In the genomic region with DNA sequence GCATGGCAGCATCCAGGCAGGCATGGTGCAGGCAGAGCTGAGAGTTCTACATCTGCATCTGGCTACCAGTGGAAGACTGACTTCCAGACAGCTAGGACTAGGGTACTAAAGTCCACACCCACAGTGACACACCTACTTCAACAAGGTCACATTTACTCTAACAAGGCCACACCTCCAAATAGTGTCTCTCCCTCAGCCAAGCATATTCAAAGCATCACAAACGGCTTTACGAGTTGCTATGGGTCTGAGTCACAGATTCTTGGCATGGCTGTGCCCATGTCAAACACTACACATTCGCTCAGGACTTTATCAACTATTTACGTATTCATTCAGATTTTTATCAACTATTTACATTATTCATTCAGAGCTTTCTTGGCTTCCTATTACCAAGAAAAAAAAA, we compare ENCODE assay signal across 20 mouse cellular contexts. TPM values are rescaled to one million over a fixed set of nuclear protein-coding genes. Genes with fewer than 3 reads are reported as not detected.
DNase-seq lines count a peak whose midpoint lies in the region; ATAC-seq and TF ChIP-seq lines count a peak whose summit lies in the region.
"Had no signal": no experiment of that assay in that cellular context is flagged by ENCODE, and none has a peak within 500 bp of the region (broad histone marks: within the 10 kb centered on the region; RNA-seq: fewer than 3 reads in every experiment).

No protein-coding gene starts in this region.

- no peaks in the 10 kb centered on the region for H3K27me3 ChIP-seq in lung, postnatal 0 days (replicated peaks; ENCODE audit: insufficient read depth, low read length)
- H3K27me3 ChIP-seq in heart, embryonic 11.5 days (ENCODE audit: control insufficient read depth, insufficient read depth, low read length): no peaks in the 10 kb centered on the region
- no peaks in the 10 kb centered on the region for H3K27me3 ChIP-seq in forebrain, embryonic 16.5 days (replicated peaks; ENCODE audit: control insufficient read depth, insufficient read depth, low read length)
- H3K27me3 ChIP-seq: CH12.LX; embryonic facial prominence, embryonic 12.5 days; forebrain, embryonic 13.5 days; heart, embryonic 12.5 days; limb, embryonic 12.5 days; liver, embryonic 12.5 days had no signal

- no peak overlapping the region for H3K4me3 ChIP-seq in lung, postnatal 0 days (ENCODE audit: low read depth, low read length)
- H3K4me3 ChIP-seq in heart, embryonic 11.5 days (ENCODE audit: low read depth, low read length): no peak overlapping the region
- no peak overlapping the region for H3K4me3 ChIP-seq in forebrain, embryonic 16.5 days (replicated peaks; ENCODE audit: low read length)
- H3K4me3 ChIP-seq: embryonic facial prominence, embryonic 12.5 days; erythroblast, embryonic 14.5 days; forebrain, embryonic 13.5 days; heart, embryonic 12.5 days; limb, embryonic 12.5 days; liver, embryonic 12.5 days had no signal

- no peak for TF ChIP-seq CTCF in lung, postnatal 0 days (IDR thresholded peaks at IDR 0.05)

- no peak overlapping the region for H3K4me2 ChIP-seq in lung, postnatal 0 days (replicated peaks; ENCODE audit: low read depth, low read length)
- H3K4me2 ChIP-seq in heart, embryonic 11.5 days: no peak overlapping the region
- H3K4me2 ChIP-seq in forebrain, embryonic 16.5 days (ENCODE audit: low read length): no peak overlapping the region
- H3K4me2 ChIP-seq: embryonic facial prominence, embryonic 12.5 days; forebrain, embryonic 13.5 days; heart, embryonic 12.5 days; hindbrain, embryonic 14.5 days; limb, embryonic 12.5 days; liver, embryonic 12.5 days; midbrain, embryonic 11.5 days had no signal

- WGBS in lung, postnatal 0 days: 23% methylated on average over 4 of the region's 4 CpGs
- WGBS in heart, embryonic 11.5 days (ENCODE audit: insufficient replicate concordance): 80% methylated on average over 4 of the region's 4 CpGs
- 89% methylated on average over 4 of the region's 4 CpGs for WGBS in forebrain, embryonic 16.5 days

- peak; percentile 7 to 27 for DNase-seq in lung, adult 18-20 months
- DNase-seq in lung, postnatal 14 days: no peak
- peak; percentile 27 for DNase-seq in ZHBTc4 (ENCODE audit: low read depth, low spot score)
- peak; percentile 83 for DNase-seq in lung, postnatal 0 days (ENCODE audit: low spot score)
- DNase-seq in urinary bladder, postnatal 36 days (ENCODE audit: low spot score in 2 of 2): peak; percentile 6 to 18
- DNase-seq: adrenal gland, postnatal 14 days; cerebellum, adult 9-11 months; heart, postnatal 36 days; thymus, postnatal 25 days had no signal

- peak; percentile 98 for ATAC-seq in lung, postnatal 0 days
- ATAC-seq in heart, embryonic 11.5 days (replicated peaks; ENCODE audit: insufficient number of reproducible peaks, low FRiP score, low TSS enrichment): no peak
- no peak for ATAC-seq in forebrain, embryonic 16.5 days
- ATAC-seq: forebrain, embryonic 13.5 days; liver, embryonic 12.5 days had no signal

- no peak overlapping the region for H3K9ac ChIP-seq in lung, postnatal 0 days (replicated peaks; ENCODE audit: low read depth)
- no peak overlapping the region for H3K9ac ChIP-seq in heart, embryonic 11.5 days (ENCODE audit: low read depth, low read length)
- no peak overlapping the region for H3K9ac ChIP-seq in forebrain, embryonic 16.5 days (replicated peaks; ENCODE audit: low read depth, low read length)
- H3K9ac ChIP-seq: embryonic facial prominence, embryonic 12.5 days; forebrain, embryonic 13.5 days; heart, embryonic 12.5 days; hindbrain, embryonic 14.5 days; limb, embryonic 12.5 days; liver, embryonic 12.5 days had no signal

- H3K36me3 ChIP-seq in lung, postnatal 0 days (ENCODE audit: insufficient read depth, low read length): no peaks in the 10 kb centered on the region
- no peaks in the 10 kb centered on the region for H3K36me3 ChIP-seq in heart, embryonic 11.5 days (ENCODE audit: control insufficient read depth, insufficient read depth, low read length)
- H3K36me3 ChIP-seq in forebrain, embryonic 16.5 days (ENCODE audit: control insufficient read depth, insufficient read depth): no peaks in the 10 kb centered on the region
- H3K36me3 ChIP-seq: embryonic facial prominence, embryonic 12.5 days; heart, embryonic 12.5 days; limb, embryonic 12.5 days; liver, embryonic 12.5 days had no signal

- no peaks in the 10 kb centered on the region for H3K9me3 ChIP-seq in lung, postnatal 0 days (ENCODE audit: low read length)
- H3K9me3 ChIP-seq in heart, embryonic 11.5 days (replicated peaks; ENCODE audit: control insufficient read depth, low read length): no peaks in the 10 kb centered on the region
- no peaks in the 10 kb centered on the region for H3K9me3 ChIP-seq in forebrain, embryonic 16.5 days (ENCODE audit: control insufficient read depth, low read length)
- H3K9me3 ChIP-seq: embryonic facial prominence, embryonic 12.5 days; forebrain, embryonic 13.5 days; heart, embryonic 12.5 days; limb, embryonic 12.5 days; liver, embryonic 12.5 days had no signal

- peak; percentile 69 for TF ChIP-seq EP300 in lung, postnatal 0 days (IDR thresholded peaks at IDR 0.05)

- H3K4me1 ChIP-seq in lung, postnatal 0 days (ENCODE audit: insufficient read depth, low read depth, low read length): no peaks in the 10 kb centered on the region
- H3K4me1 ChIP-seq in heart, embryonic 11.5 days (ENCODE audit: control insufficient read depth, insufficient read depth, low read length): no peaks in the 10 kb centered on the region
- H3K4me1 ChIP-seq in forebrain, embryonic 16.5 days (replicated peaks; ENCODE audit: control insufficient read depth, insufficient read depth, low read length): no peaks in the 10 kb centered on the region
- H3K4me1 ChIP-seq: embryonic facial prominence, embryonic 12.5 days; forebrain, embryonic 13.5 days; heart, embryonic 12.5 days; limb, embryonic 12.5 days; liver, embryonic 12.5 days had no signal

- no peak overlapping the region for H3K27ac ChIP-seq in lung, postnatal 0 days (ENCODE audit: low read length)
- no peak overlapping the region for H3K27ac ChIP-seq in heart, embryonic 11.5 days (ENCODE audit: low read depth, low read length)
- H3K27ac ChIP-seq in forebrain, embryonic 16.5 days (ENCODE audit: low read length): no peak overlapping the region
- H3K27ac ChIP-seq: embryonic facial prominence, embryonic 12.5 days; forebrain, embryonic 13.5 days; hindbrain, embryonic 14.5 days; limb, embryonic 12.5 days; liver, embryonic 12.5 days had no signal

RNA-seq across cellular contexts. Expression of gene Cpne8, which starts 38.5 kb away (rescaled TPM):
- 46.0 and 65.1 TPM in 2 replicates for polyA plus RNA-seq in lung, postnatal 0 days (2015; fragmentation: Nextera tagmentation; extraction: Ambion mirVana)
- polyA plus RNA-seq in heart, embryonic 11.5 days (2014; fragmentation: Nextera tagmentation; extraction: Ambion mirVana): 4.2 and 5.4 TPM in 2 replicates
- 7.9 and 11.0 TPM in 2 replicates for polyA plus RNA-seq in forebrain, embryonic 16.5 days (2015; fragmentation: Nextera tagmentation; extraction: Ambion mirVana)
